Mouse (Mus musculus) hindbrain, embryonic 11.5 days (tissue): ENCODE data around the gene Srcin1. TPM values are rescaled to one million over a fixed set of nuclear protein-coding genes. Genes with fewer than 3 reads are reported as not detected.
A peak's percentile ranks its signal among the peaks of the same experiment; 100 is the strongest.

ENCODE experiments used
- ATAC-seq: fragments of 200-750 bp; cut with Nextera tagmentation; 2 replicates; pipeline ENCODE4 v1.8.0; 2017; ENCODE audit warnings: mild to moderate bottlenecking, moderate TSS enrichment, moderate library complexity; ENCODE audit not compliant: low FRiP score
- DNase-seq: peaks from one replicate; pipeline ENCODE4 v3.0.0-alpha.2; 2015; ENCODE audit warnings: low spot score
- H3K27ac ChIP-seq: fragments of 300-500 bp; sonication (generic); 2 replicates; pipeline ENCODE4 v1.5.1; 2014; ENCODE audit warnings: mild to moderate bottlenecking, low read depth, low read length
- H3K27me3 ChIP-seq: fragments of 300-500 bp; sonication (generic); 2 replicates; pipeline ENCODE4 v1.6.1; 2014; ENCODE audit warnings: mild to moderate bottlenecking, low read length, moderate library complexity, mixed read lengths; ENCODE audit not compliant: control insufficient read depth, insufficient read depth
- H3K36me3 ChIP-seq: fragments of 300-500 bp; sonication (generic); 2 replicates; pipeline ENCODE4 v1.6.1; 2014; ENCODE audit warnings: mild to moderate bottlenecking, low read length, moderate library complexity, mixed read lengths; ENCODE audit not compliant: control insufficient read depth, insufficient read depth
- H3K4me1 ChIP-seq: fragments of 300-500 bp; sonication (generic); replicated peaks from 2 replicates; pipeline ENCODE4 v1.6.1; 2014; ENCODE audit warnings: low read length, mixed read lengths; ENCODE audit not compliant: control insufficient read depth, insufficient read depth
- H3K4me2 ChIP-seq: fragments of 300-500 bp; sonication (generic); replicated peaks from 2 replicates; pipeline ENCODE4 v1.6.1; 2014; ENCODE audit warnings: mild to moderate bottlenecking, low read depth, low read length
- H3K4me3 ChIP-seq: fragments of 300-500 bp; sonication (generic); 2 replicates; pipeline ENCODE4 v1.5.1; 2014; ENCODE audit warnings: low read depth, low read length
- H3K9ac ChIP-seq: fragments of 300-500 bp; sonication (generic); 2 replicates; pipeline ENCODE4 v1.6.1; 2014; ENCODE audit warnings: low read depth, low read length
- H3K9me3 ChIP-seq: fragments of 300-500 bp; sonication (generic); 2 replicates; pipeline ENCODE4 v1.6.1; 2016; ENCODE audit warnings: low read length; ENCODE audit not compliant: control insufficient read depth
- WGBS: fragments of 180-500 bp; shearing (Covaris S2); extraction: QIAGEN DNeasy Blood & Tissue Kit; methylation state at CpG from one replicate; pipeline ENCODE4 v1.1.7; 2014; 5-methylcytosine and 5-hydroxymethylcytosine counted together
- polyA plus RNA-seq: library from polyadenylated mRNA; unstranded; fragments of >200 nt; fragmentation: Nextera tagmentation; extraction: Ambion mirVana; gene quantifications from 2 replicates; pipeline ENCODE4 v1.2.1, GENCODE M21; 2014

Srcin1 gene
- polyA plus RNA-seq, 1 experiment from 2014 or later, result 2.2 TPM

- Histone ChIP-seq H3K27me3 (peaks cover 29% of the 10 kb centered on the region), H3K27ac (no peak overlapping the region), H3K36me3 (no peaks in the 10 kb centered on the region), H3K9ac (no peak overlapping the region), H3K9me3 (no peaks in the 10 kb centered on the region), H3K4me2 (no peak overlapping the region), H3K4me1 (peaks cover 34% of the 10 kb centered on the region), H3K4me3 (no peak overlapping the region)
- 14% methylated on average over 8 of the region's 8 CpGs for WGBS
- ATAC-seq (peak; percentile 52; the same call in 1 of the 2 replicates), DNase-seq (peak; percentile 92)
These were observed 7.3 kb downstream of the Srcin1 start for GRCm38 (mm10) chr11:97568729-97569128.

- ATAC-seq, result no peak
- peaks cover 16% of the 10 kb centered on the region for H3K27me3 ChIP-seq
- DNase-seq, result peak; percentile 30
- peaks cover 36% of the 10 kb centered on the region for H3K4me1 ChIP-seq
- no peak overlapping the region for H3K4me2 ChIP-seq
- no peaks in the 10 kb centered on the region for H3K36me3 ChIP-seq
- H3K9ac ChIP-seq, result no peak overlapping the region
- H3K27ac ChIP-seq, result no peak overlapping the region
- H3K9me3 ChIP-seq, result no peaks in the 10 kb centered on the region
- H3K4me3 ChIP-seq, result no peak overlapping the region
- WGBS, result 11% methylated on average over 11 of the region's 11 CpGs
These were observed 8.5 kb downstream of the Srcin1 start for GRCm38 (mm10) chr11:97567480-97567879.

GRCm38 (mm10) chr11:97566551-97566950 lies 9.4 kb downstream of the Srcin1 start:
- H3K27ac ChIP-seq, result no peak overlapping the region
- 2% methylated on average over 13 of the region's 13 CpGs for WGBS
- H3K4me2 ChIP-seq, result peak overlapping the region; percentile 19; the same call in 1 of the 2 replicates
- H3K4me3 ChIP-seq, result no peak overlapping the region
- peaks cover 30% of the 10 kb centered on the region for H3K4me1 ChIP-seq
- no peaks in the 10 kb centered on the region for H3K36me3 ChIP-seq
- DNase-seq, result no peak
- H3K9ac ChIP-seq, result no peak overlapping the region
- H3K27me3 ChIP-seq, result peaks cover 13% of the 10 kb centered on the region
- ATAC-seq, result no peak
- no peaks in the 10 kb centered on the region for H3K9me3 ChIP-seq

- DNase-seq (no peak), ATAC-seq (no peak)
- Histone ChIP-seq H3K9ac (no peak overlapping the region), H3K36me3 (no peaks in the 10 kb centered on the region), H3K4me2 (no peak overlapping the region), H3K4me1 (peaks cover 34% of the 10 kb centered on the region), H3K9me3 (no peaks in the 10 kb centered on the region), H3K27ac (no peak overlapping the region), H3K4me3 (no peak overlapping the region), H3K27me3 (peaks cover 10% of the 10 kb centered on the region)
- WGBS, result 62% methylated on average over 14 of the region's 14 CpGs
These were observed 12.3 kb downstream of the Srcin1 start for GRCm38 (mm10) chr11:97563730-97564129.

DNA sequence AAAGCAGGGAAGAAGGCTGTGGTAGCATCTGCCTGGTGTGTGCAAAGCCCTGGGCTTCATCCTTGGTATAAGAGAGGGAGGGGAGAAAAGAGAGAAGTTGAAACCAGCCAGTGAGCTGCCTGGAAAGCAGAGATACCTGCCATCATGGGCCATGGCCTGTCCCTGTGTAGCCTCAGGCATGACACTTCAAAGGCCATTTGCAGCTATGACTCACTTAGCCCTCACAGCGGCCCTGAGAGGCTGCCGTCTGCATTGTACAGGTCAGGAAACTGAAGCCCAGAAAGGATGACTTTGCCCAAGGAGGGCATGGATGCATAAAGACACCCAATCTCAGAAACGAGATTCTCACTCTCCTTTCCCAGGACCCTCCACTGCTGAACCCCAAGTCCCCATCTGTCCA lies 13.4 kb downstream of the Srcin1 start:
- Histone ChIP-seq H3K27ac (no peak overlapping the region), H3K4me1 (peaks cover 33% of the 10 kb centered on the region), H3K9me3 (no peaks in the 10 kb centered on the region), H3K27me3 (peaks cover 10% of the 10 kb centered on the region), H3K36me3 (no peaks in the 10 kb centered on the region), H3K9ac (no peak overlapping the region), H3K4me3 (no peak overlapping the region), H3K4me2 (no peak overlapping the region)
- DNase-seq (no peak), ATAC-seq (no peak)
- WGBS, result 67% methylated on average over 3 of the region's 3 CpGs

GRCm38 (mm10) chr11:97560210-97560963 lies 15.6 kb downstream of the Srcin1 start:
- Histone ChIP-seq H3K36me3 (no peaks in the 10 kb centered on the region), H3K9me3 (no peaks in the 10 kb centered on the region), H3K4me1 (peaks cover 26% of the 10 kb centered on the region), H3K27me3 (peaks cover 3% of the 10 kb centered on the region; the same call in 1 of the 2 replicates), H3K9ac (no peak overlapping the region), H3K4me2 (no peak overlapping the region), H3K27ac (peak overlapping the region; percentile 53; the same call in 1 of the 2 replicates), H3K4me3 (no peak overlapping the region)
- DNase-seq, result no peak
- ATAC-seq, result no peak
- WGBS, result 33% methylated on average over 17 of the region's 17 CpGs

DNA sequence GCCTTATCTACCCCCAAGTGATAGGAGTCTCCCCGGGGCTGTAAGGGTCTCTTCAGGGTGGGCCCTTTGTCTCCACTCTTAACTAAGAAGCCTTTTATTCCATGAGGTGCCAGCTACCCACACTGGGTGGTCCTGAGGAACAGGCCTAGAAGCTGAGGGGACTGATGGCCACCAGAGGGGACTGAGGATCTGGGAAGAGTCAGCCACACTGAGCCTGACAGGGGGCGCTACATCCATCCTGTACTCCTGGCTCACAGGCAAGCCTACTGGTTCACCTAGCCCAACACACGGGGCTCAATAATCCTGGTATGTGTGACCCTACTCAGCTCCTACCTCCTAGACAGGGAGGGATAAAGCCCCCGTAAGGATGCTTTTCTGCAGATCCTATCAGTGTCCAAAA lies 16.4 kb downstream of the Srcin1 start:
- DNase-seq (peak; percentile 53), ATAC-seq (no peak)
- Histone ChIP-seq H3K9ac (no peak overlapping the region), H3K4me3 (no peak overlapping the region), H3K36me3 (no peaks in the 10 kb centered on the region), H3K27me3 (peaks cover 3% of the 10 kb centered on the region; the same call in 1 of the 2 replicates), H3K27ac (no peak overlapping the region), H3K4me1 (peaks cover 24% of the 10 kb centered on the region), H3K4me2 (no peak overlapping the region), H3K9me3 (no peaks in the 10 kb centered on the region)
- 33% methylated on average over 4 of the region's 4 CpGs for WGBS

DNA sequence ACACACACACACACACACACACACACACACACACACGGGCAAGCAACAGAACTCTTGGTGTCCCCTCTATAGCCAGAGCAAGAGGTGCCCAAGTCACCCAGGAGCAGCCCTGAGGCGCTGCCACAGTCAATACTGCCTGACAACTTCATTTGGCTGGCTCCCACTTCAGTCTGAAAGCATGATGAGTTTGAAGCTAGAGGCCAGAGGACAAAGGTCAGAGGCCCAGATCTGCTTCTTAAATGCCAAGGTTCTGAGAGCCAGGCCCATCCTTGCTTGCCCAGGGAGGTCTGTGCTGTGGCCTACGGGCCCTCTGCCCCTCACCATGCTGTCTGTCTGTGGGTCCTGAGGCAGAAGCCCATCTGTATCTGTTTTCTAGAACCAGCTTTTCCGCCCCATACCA lies 18.1 kb downstream of the Srcin1 start:
- Histone ChIP-seq H3K27me3 (peaks cover 3% of the 10 kb centered on the region; the same call in 1 of the 2 replicates), H3K4me2 (no peak overlapping the region), H3K4me3 (no peak overlapping the region), H3K36me3 (no peaks in the 10 kb centered on the region), H3K9ac (0 out of 2 replicates have a peak overlapping the region, but pooled peaks have one; percentile 2), H3K27ac (no peak overlapping the region), H3K9me3 (no peaks in the 10 kb centered on the region), H3K4me1 (peaks cover 21% of the 10 kb centered on the region)
- ATAC-seq (no peak), DNase-seq (no peak)
- 56% methylated on average over 4 of the region's 4 CpGs for WGBS
